Comparison of ENCODE assay signal across 7 mouse cellular contexts in the genomic region with DNA sequence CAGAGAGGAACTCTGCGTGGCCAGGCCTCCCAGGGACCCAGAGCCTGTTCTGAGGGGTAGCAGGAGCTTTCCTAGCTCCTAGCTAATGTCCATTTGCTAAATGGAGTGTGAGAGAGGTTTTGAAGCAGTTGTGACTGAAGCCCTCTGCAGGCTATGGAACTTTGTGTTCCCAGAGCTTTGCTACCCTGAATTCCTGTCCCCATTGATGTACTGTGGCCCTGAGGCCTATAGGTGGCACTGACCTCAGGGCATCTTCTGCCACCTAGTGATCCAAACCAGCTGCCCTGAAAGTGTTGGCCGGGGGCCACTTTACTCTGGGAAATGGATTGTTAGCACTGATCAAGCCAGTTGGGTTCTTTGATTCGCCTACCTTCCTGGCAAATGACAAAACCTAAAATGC.
DNase-seq lines count a peak whose midpoint lies in the region; ATAC-seq lines count a peak whose summit lies in the region.

No protein-coding gene starts in this region.

- DNase-seq in kidney, adult 18-20 months: peak; percentile 24
- no peak for DNase-seq in kidney, postnatal 4 days
- peak; percentile 41 for DNase-seq in MN1 (ENCODE audit: low spot score)
- DNase-seq in lung, postnatal 25 days (ENCODE audit: low spot score): peak; percentile 65
- DNase-seq in layer of hippocampus, postnatal 14 days (ENCODE audit: low spot score in 2 of 2): no peak
- DNase-seq in layer of hippocampus, postnatal 36 days: no peak

- peak; percentile 77 for ATAC-seq in common myeloid progenitor, adult 5-6 weeks (replicated peaks; ENCODE audit: low read depth, poor library complexity, severe bottlenecking)

Comparison
In these comparisons a context has a peak if more than half of its experiments do, and no peak if none do; other contexts are left out.
1. DNase-seq: peak in kidney, adult 18-20 months (single experiment), MN1 (single experiment) and lung, postnatal 25 days (single experiment); none in kidney, postnatal 4 days (0 of 2), layer of hippocampus, postnatal 14 days (0 of 2) and layer of hippocampus, postnatal 36 days (0 of 2).